Mouse (Mus musculus) midbrain, embryonic 16.5 days (tissue): ENCODE measurements around the gene Bysl. TPM values are rescaled to one million over a fixed set of nuclear protein-coding genes. Genes with fewer than 3 reads are reported as not detected.
A peak's percentile ranks its signal among the peaks of the same experiment; 100 is the strongest.

Experiments used
- ATAC-seq: fragments of 200-750 bp; cut with Nextera tagmentation; 2 replicates; pipeline ENCODE4 v1.8.0; 2017; ENCODE audit warnings: moderate TSS enrichment
- H3K27ac ChIP-seq: fragments of 300-500 bp; sonication (generic); 2 replicates; pipeline ENCODE4 v1.5.1; 2014; ENCODE audit warnings: mild to moderate bottlenecking, low read length, mixed read lengths
- H3K27me3 ChIP-seq: fragments of 300-500 bp; sonication (generic); 2 replicates; pipeline ENCODE4 v1.6.1; 2014; ENCODE audit warnings: low read depth, low read length, mixed read lengths; ENCODE audit not compliant: control insufficient read depth, insufficient read depth
- H3K36me3 ChIP-seq: fragments of 300-500 bp; sonication (generic); 2 replicates; pipeline ENCODE4 v1.6.1; 2014; ENCODE audit warnings: mild to moderate bottlenecking, low read length, moderate library complexity, mixed read lengths; ENCODE audit not compliant: control insufficient read depth, insufficient read depth
- H3K4me1 ChIP-seq: fragments of 300-500 bp; sonication (generic); 2 replicates; pipeline ENCODE4 v1.6.1; 2014; ENCODE audit warnings: mild to moderate bottlenecking, low read length, mixed read lengths; ENCODE audit not compliant: control insufficient read depth, insufficient read depth
- H3K4me2 ChIP-seq: fragments of 300-500 bp; sonication (generic); 2 replicates; pipeline ENCODE4 v1.6.1; 2014; ENCODE audit warnings: mild to moderate bottlenecking, low read length, mixed read lengths
- H3K4me3 ChIP-seq: fragments of 300-500 bp; sonication (generic); 2 replicates; pipeline ENCODE4 v1.5.1; 2014; ENCODE audit warnings: low read depth, mild to moderate bottlenecking, low read length, moderate library complexity, mixed read lengths
- H3K9ac ChIP-seq: fragments of 300-500 bp; sonication (generic); 2 replicates; pipeline ENCODE4 v1.6.1; 2014; ENCODE audit warnings: low read depth, low read length, mixed read lengths
- H3K9me3 ChIP-seq: fragments of 300-500 bp; sonication (generic); replicated peaks from 2 replicates; pipeline ENCODE4 v1.6.1; 2014; ENCODE audit warnings: mild to moderate bottlenecking, low read length, mixed read lengths; ENCODE audit not compliant: control insufficient read depth, poor library complexity, severe bottlenecking
- WGBS: fragments of 180-500 bp; shearing (Covaris S2); extraction: QIAGEN DNeasy Blood & Tissue Kit; methylation state at CpG from one replicate; pipeline ENCODE4 v1.1.7; 2014; 5-methylcytosine and 5-hydroxymethylcytosine counted together
- polyA plus RNA-seq: library from polyadenylated mRNA; unstranded; fragments of >200 nt; fragmentation: Nextera tagmentation; extraction: Ambion mirVana; gene quantifications from 2 replicates; pipeline ENCODE4 v1.2.1, GENCODE M21; 2015

The Bysl gene
- polyA plus RNA-seq, 1 experiment from 2014 or later = 40.7 TPM

DNA sequence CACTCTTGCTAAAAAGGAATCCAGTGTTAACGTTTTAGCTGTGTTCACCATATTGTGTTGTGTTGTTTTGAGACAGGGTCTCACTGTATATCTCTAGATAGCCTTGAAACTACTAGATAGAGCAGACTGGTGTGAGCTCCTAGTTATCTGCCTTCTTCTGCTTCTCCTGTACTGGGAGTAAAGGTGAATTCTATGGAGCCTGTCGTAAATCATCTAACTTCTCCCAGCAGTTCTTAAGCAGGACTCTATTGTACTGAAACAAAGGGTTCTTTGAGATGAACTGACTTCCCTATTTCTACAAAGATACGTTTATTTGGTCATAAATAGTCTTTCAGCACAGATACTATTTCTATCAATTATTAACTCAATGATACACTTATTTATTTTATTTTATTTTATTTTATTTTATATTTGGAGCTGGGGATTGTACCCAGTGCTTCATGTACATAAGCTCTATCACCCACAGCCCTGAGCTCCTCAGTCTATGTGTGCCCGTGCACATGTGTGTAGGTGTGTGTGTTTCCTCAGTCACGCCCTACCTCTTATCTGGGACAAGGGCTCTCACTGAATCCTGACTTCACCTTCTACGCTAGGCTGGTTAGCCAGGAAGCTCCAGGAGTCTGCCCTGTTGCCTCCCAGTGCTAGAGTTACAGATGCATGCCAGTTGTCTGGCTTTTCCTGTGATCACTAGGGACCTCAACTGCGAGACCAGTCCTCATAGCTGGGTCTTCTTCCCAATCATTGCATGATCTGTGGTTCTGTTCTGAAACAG is 22.9 kb upstream of the Bysl start:
- WGBS = 80% methylated on average over 7 of the region's 7 CpGs
- H3K4me1 ChIP-seq = peaks cover 23% of the 10 kb centered on the region

DNA sequence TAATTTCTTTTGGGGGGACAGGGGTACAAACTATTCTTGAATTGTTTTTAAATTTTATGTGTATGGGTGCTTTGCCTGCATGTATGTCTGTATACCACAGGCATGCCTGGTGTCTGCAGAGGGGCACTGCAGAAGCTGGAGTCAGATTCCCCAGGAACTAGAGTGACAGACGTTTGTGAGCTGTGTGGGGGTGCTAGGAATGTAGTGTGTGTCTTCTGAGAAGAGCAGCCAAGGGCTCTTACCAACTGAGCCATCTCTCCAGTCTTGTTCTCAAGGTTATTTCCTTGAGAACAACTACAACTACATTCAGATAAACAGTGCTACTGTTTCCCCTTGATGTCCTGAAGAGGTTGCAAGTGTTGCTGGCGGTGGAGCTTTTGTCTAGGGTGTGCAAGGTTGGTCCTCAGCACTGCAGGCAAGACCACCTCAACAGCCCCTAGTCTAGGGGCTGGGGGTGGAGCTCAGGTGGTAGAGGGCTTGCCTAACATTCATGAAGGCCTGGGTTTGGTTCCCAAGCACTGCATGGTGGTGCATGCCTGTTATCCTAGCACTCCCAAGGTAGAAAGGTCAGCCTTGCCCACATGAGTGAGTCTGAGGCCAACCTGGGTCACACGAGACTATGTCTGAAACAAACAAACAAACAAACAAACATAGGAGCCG is 21.0 kb upstream of the Bysl start:
- 69% methylated on average over 4 of the region's 4 CpGs for WGBS
- H3K4me3 ChIP-seq = no peak overlapping the region

More for the DNA sequence above, 22.9 kb upstream of the Bysl start:
- H3K27ac ChIP-seq = no peak overlapping the region
- no peak for ATAC-seq
- no peaks in the 10 kb centered on the region; the same call in 1 of the 2 replicates for H3K36me3 ChIP-seq
- H3K4me3 ChIP-seq = no peak overlapping the region
- no peak overlapping the region for H3K9ac ChIP-seq
- H3K27me3 ChIP-seq = no peaks in the 10 kb centered on the region
- H3K4me2 ChIP-seq = no peak overlapping the region
- no peaks in the 10 kb centered on the region for H3K9me3 ChIP-seq

DNA sequence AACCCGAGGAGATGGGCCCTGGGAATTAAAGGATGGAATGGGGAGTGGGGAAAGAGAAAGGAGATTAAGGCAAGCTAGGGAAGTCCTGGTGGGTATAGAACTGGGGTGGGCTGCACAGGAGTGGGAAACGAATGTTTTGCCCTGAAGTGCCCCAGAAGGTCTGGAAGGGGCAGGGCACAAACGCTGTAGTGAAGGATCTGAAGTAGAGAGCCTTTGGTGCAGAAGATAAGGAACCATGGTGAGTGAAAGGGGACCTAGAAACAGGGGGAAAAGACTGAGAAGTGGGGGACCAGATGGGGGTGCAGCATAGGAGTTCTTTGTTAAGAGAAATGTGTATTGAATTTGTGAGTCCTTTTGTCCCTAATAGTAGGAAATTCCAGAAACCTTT is 19.4 kb upstream of the Bysl start, which contains the start of gene Usp49:
Gene Usp49 (plus strand): TSS at position 13 of the 388 bp plus-strand sequence.
- H3K36me3 ChIP-seq = no peaks in the 10 kb centered on the region; the same call in 1 of the 2 replicates
- H3K4me1 ChIP-seq = peaks cover 31% of the 10 kb centered on the region
- H3K27ac ChIP-seq = peak within 1 kb of the TSS; percentile 97
- H3K4me3 ChIP-seq = peak within 1 kb of the TSS; percentile 51
- WGBS = 0% methylated on average over 3 of the region's 3 CpGs
- H3K9ac ChIP-seq = peak within 1 kb of the TSS; percentile 72
- H3K9me3 ChIP-seq = no peaks in the 10 kb centered on the region
- peak within 1 kb of the TSS; percentile 67 for H3K4me2 ChIP-seq
- no peaks in the 10 kb centered on the region for H3K27me3 ChIP-seq
- no peak for ATAC-seq

More for the DNA sequence above, 21.0 kb upstream of the Bysl start:
- no peak overlapping the region for H3K27ac ChIP-seq
- H3K36me3 ChIP-seq = no peaks in the 10 kb centered on the region; the same call in 1 of the 2 replicates
- H3K4me2 ChIP-seq = peak overlapping the region; percentile 22; the same call in 1 of the 2 replicates
- no peak for ATAC-seq
- H3K9ac ChIP-seq = no peak overlapping the region
- H3K9me3 ChIP-seq = no peaks in the 10 kb centered on the region
- H3K27me3 ChIP-seq = no peaks in the 10 kb centered on the region
- peaks cover 31% of the 10 kb centered on the region for H3K4me1 ChIP-seq

DNA sequence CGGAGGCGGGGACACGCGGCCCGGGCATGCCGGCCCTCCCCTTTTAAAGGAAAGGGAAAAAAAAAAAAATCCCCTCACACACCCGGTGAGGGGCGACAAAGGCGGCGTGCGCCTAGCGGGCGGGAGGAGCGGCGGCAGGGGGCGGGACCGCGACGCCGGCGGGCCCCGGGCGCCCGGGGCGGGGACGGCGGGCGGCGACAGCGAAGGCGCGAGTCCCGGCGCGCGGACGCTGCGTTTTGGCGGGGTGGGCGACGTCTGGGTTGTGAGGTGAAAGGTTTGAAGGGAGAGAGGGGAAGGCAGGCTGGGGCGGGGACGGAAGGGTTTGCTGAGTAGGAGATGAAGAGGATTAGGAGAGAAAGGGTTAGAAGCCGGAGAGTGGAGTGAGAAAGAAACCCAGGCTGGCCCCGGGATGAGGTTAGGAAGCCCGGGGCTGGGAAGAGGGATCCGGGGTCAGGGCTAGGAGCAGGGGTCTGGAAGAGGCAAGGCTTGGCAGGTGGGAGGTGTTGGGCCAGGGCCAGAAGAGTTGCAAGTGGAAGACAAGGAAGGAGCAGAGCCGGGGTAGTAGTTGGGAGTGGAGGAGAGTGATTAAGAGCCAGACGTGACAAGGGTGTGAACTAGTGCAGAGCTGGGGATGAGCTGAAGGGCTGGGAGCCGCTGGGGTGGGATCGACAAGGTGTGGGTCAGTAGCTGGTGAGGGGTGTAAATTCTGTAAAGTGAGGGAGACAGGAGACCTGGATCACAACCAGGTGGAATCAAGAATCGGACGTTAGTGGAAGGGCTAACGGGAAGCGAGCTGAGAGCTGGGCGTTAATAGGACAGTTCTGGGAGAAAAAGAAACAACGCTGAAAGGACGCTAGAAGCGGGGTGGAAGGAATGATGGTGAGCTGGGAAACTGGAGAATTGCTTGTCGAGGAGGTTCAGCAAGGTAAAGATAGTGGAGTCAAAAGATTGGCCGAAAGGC is 18.7 kb upstream of the Bysl start:
- WGBS = 0% methylated on average over 56 of the region's 61 CpGs
- H3K4me2 ChIP-seq = peak overlapping the region; percentile 67
- no peaks in the 10 kb centered on the region for H3K9me3 ChIP-seq
- H3K4me1 ChIP-seq = peaks cover 31% of the 10 kb centered on the region
- H3K36me3 ChIP-seq = 0 out of 2 replicates have a peak, but pooled peaks cover 1% of the 10 kb centered on the region
- H3K4me3 ChIP-seq = peak overlapping the region; percentile 51
- ATAC-seq = peak; percentile 58
- H3K27me3 ChIP-seq = no peaks in the 10 kb centered on the region
- H3K9ac ChIP-seq = peak overlapping the region; percentile 72
- H3K27ac ChIP-seq = peak overlapping the region; percentile 97

DNA sequence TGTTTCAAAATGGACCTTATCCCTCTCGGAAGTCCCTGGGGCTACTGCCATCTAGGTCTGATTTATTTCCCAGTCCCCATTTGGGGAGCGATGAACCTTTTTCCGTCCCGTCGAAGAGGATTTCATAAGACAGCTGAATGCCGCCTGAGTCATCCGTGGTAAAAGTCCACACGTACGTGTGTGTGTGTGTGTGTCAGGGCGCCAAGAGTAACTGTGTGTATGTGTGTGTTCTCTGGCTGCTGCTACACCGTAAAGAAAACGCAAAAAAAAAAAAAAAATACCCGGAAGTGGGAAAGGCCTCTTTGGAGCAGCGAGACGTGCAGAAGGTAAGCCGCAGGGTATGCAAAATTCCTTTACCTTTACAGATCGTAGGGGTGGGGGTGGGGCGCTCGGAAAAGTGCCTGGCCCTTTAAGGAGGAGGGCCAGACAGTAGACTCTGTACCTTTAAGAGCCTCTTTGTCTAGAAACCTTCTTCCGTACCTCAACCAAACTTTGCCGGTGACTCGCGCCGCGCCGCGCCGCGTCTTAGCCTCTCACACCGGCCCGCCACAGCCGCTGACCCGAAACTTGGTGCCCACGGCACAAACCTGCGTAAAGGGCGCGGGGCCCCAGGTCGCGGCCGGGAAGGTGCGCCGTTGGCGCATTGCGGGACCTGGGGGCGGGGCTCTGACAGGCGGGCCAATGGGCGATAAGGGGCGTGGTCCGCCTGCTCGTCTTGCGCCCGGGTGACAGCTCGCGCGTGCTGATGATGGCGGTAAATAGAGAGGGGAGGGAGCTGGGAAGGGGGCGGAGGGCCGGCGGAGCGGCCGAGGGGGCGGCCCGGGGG is 17.8 kb upstream of the Bysl start:
- Histone ChIP-seq H3K27ac (peak overlapping the region; percentile 97), H3K9me3 (no peaks in the 10 kb centered on the region), H3K4me2 (peak overlapping the region; percentile 77), H3K4me1 (peaks cover 31% of the 10 kb centered on the region), H3K27me3 (no peaks in the 10 kb centered on the region), H3K9ac (peak overlapping the region; percentile 72), H3K36me3 (peaks cover 4% of the 10 kb centered on the region; the same call in 1 of the 2 replicates), H3K4me3 (peak overlapping the region; percentile 51)
- peak; percentile 93 for ATAC-seq
- WGBS = under 1% methylated on average over 61 of the region's 63 CpGs

DNA sequence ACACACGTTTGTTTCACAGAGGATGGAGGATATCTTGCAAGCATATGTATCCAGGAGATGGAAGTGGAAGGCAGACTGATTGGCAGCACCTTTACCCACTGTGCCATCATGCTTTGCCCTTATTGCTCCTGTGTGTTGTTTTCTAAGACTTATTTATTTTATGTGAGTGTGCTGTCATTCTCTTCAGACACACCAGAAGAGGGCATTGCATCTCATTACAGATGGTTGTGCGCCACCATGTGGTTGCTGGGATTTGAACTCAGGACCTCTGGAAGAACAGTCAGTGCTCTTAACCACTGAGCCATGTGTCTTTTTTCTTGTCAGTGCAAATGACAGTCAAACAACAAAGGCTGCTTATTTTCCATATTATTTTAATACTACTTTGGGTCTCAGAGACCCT is 16.5 kb upstream of the Bysl start:
- Histone ChIP-seq H3K4me2 (no peak overlapping the region), H3K4me3 (no peak overlapping the region), H3K27me3 (no peaks in the 10 kb centered on the region), H3K9me3 (no peaks in the 10 kb centered on the region), H3K4me1 (peaks cover 30% of the 10 kb centered on the region), H3K36me3 (peaks cover 15% of the 10 kb centered on the region), H3K27ac (no peak overlapping the region), H3K9ac (no peak overlapping the region)
- ATAC-seq = no peak
- 83% methylated on average over 2 of the region's 2 CpGs for WGBS

DNA sequence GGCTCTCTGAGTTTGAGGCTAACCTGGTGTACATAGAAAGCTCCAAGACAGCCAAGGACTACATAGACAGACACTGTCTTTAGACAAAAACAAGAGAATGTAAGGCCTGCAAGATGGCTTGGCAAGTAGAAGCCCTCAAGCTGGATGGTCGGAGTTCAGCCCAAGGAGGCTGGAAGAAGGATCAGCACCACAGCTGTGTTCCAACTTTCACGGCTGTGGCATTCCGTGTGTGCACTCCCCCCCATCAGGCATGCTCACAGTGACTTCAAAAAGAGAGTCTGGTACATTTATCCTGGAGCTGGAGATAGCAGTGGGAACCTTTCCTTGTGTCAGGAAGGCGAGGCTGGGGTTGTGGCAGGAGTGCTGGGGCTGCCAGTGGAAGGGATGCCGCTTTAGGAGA is 14.7 kb upstream of the Bysl start:
- Histone ChIP-seq H3K4me2 (no peak overlapping the region), H3K4me1 (peaks cover 14% of the 10 kb centered on the region), H3K27me3 (no peaks in the 10 kb centered on the region), H3K36me3 (peaks cover 20% of the 10 kb centered on the region), H3K9ac (no peak overlapping the region), H3K4me3 (no peak overlapping the region), H3K9me3 (no peaks in the 10 kb centered on the region), H3K27ac (no peak overlapping the region)
- WGBS = 92% methylated on average over 5 of the region's 5 CpGs
- ATAC-seq = no peak

DNA sequence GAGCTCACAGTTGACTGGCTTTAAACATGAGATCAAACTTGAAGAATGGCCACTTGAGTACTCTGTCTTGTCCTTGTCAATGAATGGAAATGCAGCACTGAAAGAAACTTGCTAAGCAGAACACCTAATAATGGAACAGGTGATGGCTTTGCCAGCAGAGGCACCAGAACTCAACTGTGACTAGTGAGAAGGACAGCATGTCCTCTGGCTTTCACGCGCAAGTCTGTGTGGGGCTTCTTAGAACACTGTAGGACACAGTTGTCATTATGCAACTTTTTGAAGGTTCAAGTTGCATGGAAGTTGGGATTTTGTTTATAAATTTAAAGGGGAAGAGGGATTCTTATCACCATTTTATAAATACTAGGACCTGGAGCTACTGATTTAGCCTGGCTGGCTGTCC is 13.8 kb upstream of the Bysl start:
- no peak overlapping the region for H3K27ac ChIP-seq
- WGBS = 97% methylated on average over 2 of the region's 2 CpGs
- H3K27me3 ChIP-seq = no peaks in the 10 kb centered on the region
- H3K36me3 ChIP-seq = peaks cover 20% of the 10 kb centered on the region
- H3K9ac ChIP-seq = no peak overlapping the region
- ATAC-seq = no peak
- H3K4me2 ChIP-seq = no peak overlapping the region
- H3K4me1 ChIP-seq = peaks cover 9% of the 10 kb centered on the region
- no peak overlapping the region for H3K4me3 ChIP-seq
- no peaks in the 10 kb centered on the region for H3K9me3 ChIP-seq
